Mouse (Mus musculus) bone marrow, adult 2 months (tissue): ENCODE measurements around the gene Med26. TPM values are rescaled to one million over a fixed set of nuclear protein-coding genes. Genes with fewer than 3 reads are reported as not detected.

Source experiments
- H3K27ac ChIP-seq: fragments of 200-500 bp; 2 replicates; pipeline ENCODE4 v1.5.1; 2012; ENCODE audit warnings: low read depth, mild to moderate bottlenecking, control low read depth, inconsistent platforms, low read length; ENCODE audit not compliant: control insufficient read depth, poor library complexity, insufficient read depth
- H3K4me1 ChIP-seq: fragments of 200-500 bp; 2 replicates; pipeline ENCODE4 v1.6.1; 2011; ENCODE audit warnings: low read length; ENCODE audit not compliant: control insufficient read depth, insufficient read depth
- H3K4me3 ChIP-seq: fragments of 200-500 bp; replicated peaks from 2 replicates; pipeline ENCODE3; 2011; ENCODE audit warnings: mild to moderate bottlenecking, low read depth, low read length, control low read depth; ENCODE audit not compliant: control insufficient read depth
- CTCF ChIP-seq: fragments of 200-500 bp; IDR thresholded peaks from 2 replicates; pipeline ENCODE4 v1.5.1; 2011; ENCODE audit warnings: low read length, control low read depth; ENCODE audit not compliant: control insufficient read depth, insufficient read depth
- POLR2A ChIP-seq: fragments of 200-500 bp; IDR thresholded peaks from 2 replicates; pipeline ENCODE4 v1.6.1; 2011; ENCODE audit warnings: low read depth, mild to moderate bottlenecking, control low read depth, low read length, borderline replicate concordance; ENCODE audit not compliant: control insufficient read depth
- WGBS: fragments of 180-500 bp; shearing (Covaris S2); methylation state at CpG from one replicate; pipeline ENCODE4 v1.1.7; 2018; 5-methylcytosine and 5-hydroxymethylcytosine counted together
- polyA plus RNA-seq: library from polyadenylated mRNA; stranded (reverse); fragments of >200 nt; gene quantifications from 2 replicates; pipeline ENCODE4 v1.2.4, GENCODE M21; 2011; ENCODE audit warnings: low replicate concordance; ENCODE audit not compliant: missing spikeins, insufficient read depth, insufficient read length

The Med26 gene
- polyA plus RNA-seq, 1 experiment: 8.0 TPM

DNA sequence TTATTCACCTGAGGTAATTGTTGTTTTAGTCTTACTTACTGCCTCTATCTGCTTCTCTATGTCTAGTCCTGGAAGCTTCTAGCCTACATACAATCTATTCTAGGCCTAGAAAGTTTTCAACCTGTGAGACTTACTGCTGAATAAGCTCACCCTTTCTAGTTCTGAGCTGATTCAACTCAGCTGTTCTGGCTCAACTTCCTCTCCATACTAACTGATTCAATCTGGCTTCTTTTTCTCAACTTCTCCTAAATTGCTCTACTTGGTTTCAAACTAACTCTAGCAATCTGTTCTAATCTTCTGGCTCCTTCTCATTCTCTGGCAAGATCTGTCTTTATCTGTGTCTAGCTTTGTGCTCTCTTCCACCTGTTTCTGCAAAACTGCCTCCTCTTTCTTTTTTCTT lies 26.2 kb downstream of the Med26 start:
- Histone ChIP-seq H3K27ac (no peak overlapping the region), H3K4me3 (no peak overlapping the region), H3K4me1 (no peaks in the 10 kb centered on the region)
- TF ChIP-seq CTCF (no peak), POLR2A (no peak)

- WGBS: 86% methylated on average over 7 of the region's 7 CpGs
- Histone ChIP-seq H3K4me1 (no peaks in the 10 kb centered on the region), H3K4me3 (no peak overlapping the region), H3K27ac (no peak overlapping the region)
- no peak for TF ChIP-seq CTCF
- TF ChIP-seq POLR2A: no peak
Measured at GRCm38 (mm10) chr8:72517421-72517988, 30.6 kb downstream of the Med26 start.

- no peaks in the 10 kb centered on the region for H3K4me1 ChIP-seq
- TF ChIP-seq CTCF (no peak), POLR2A (no peak)
Measured at GRCm38 (mm10) chr8:72513158-72513557, 34.9 kb downstream of the Med26 start.

DNA sequence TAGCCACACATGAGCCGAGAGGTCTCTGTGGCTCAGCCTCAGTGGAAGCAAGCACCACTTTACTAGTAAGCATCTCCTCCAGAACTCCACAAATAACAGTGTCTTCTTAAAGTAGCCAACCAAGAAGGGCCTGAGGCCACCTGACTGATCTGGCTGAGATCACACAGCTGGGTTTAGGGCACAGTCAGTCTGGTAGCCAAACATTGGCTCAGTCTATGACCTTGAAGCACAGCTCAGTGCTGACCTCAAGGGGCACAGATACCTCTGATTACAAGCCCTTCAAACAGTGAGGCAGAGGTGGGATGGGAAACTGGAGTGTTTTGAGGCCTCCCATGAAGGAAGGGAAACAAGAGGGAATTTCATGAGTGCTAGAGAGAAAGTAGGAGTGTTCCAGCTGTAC lies 35.4 kb downstream of the Med26 start:
- no peak overlapping the region for H3K27ac ChIP-seq
- no peak overlapping the region for H3K4me3 ChIP-seq
- no peaks in the 10 kb centered on the region for H3K4me1 ChIP-seq
- WGBS: 93% methylated on average over 1 of the region's 1 CpGs
- no peak for TF ChIP-seq POLR2A
- no peak for TF ChIP-seq CTCF

More at GRCm38 (mm10) chr8:72513158-72513557, 34.9 kb downstream of the Med26 start:
- H3K4me3 ChIP-seq: no peak overlapping the region
- WGBS: 91% methylated on average over 1 of the region's 1 CpGs
- no peak overlapping the region for H3K27ac ChIP-seq

DNA sequence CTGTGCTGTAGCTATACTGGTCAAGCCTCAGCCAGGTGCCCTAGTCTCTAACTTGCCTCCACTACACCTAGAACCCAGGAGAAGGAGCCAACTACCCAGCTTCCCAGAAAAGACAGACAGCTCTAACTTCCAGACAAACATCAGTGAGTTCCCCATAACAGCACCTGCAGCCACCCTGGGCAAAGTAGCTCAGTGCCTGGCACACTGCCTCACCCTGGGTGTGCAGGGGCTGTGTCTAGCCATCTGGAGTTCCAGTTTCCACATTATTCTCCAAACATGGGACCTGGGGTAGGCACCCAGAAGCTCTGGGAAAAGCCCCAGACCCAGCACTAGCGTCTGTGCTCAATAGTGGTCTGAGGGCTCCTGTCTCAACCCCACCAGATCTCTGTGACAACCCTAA lies 40.6 kb downstream of the Med26 start:
- TF ChIP-seq CTCF (no peak), POLR2A (no peak)
- Histone ChIP-seq H3K4me1 (peaks cover 2% of the 10 kb centered on the region; the same call in 1 of the 2 replicates), H3K4me3 (no peak overlapping the region), H3K27ac (no peak overlapping the region)
- WGBS: 94% methylated on average over 1 of the region's 1 CpGs

- Histone ChIP-seq H3K4me1 (peaks cover 2% of the 10 kb centered on the region; the same call in 1 of the 2 replicates), H3K4me3 (no peak overlapping the region), H3K27ac (no peak overlapping the region)
- no peak for TF ChIP-seq POLR2A
- TF ChIP-seq CTCF: no peak
Measured at GRCm38 (mm10) chr8:72504637-72505314, 43.3 kb downstream of the Med26 start.

- H3K4me3 ChIP-seq: no peak overlapping the region
- TF ChIP-seq POLR2A (no peak), CTCF (no peak)
- no peak overlapping the region for H3K27ac ChIP-seq
- H3K4me1 ChIP-seq: peaks cover 2% of the 10 kb centered on the region; the same call in 1 of the 2 replicates
Measured at GRCm38 (mm10) chr8:72504137-72504536, 43.9 kb downstream of the Med26 start.

- H3K4me1 ChIP-seq: peaks cover 2% of the 10 kb centered on the region; the same call in 1 of the 2 replicates
- TF ChIP-seq CTCF (no peak), POLR2A (no peak)
- WGBS: 97% methylated on average over 1 of the region's 1 CpGs
Measured at GRCm38 (mm10) chr8:72500521-72500931, 47.5 kb downstream of the Med26 start.

More at GRCm38 (mm10) chr8:72500521-72500931, 47.5 kb downstream of the Med26 start:
- H3K27ac ChIP-seq: no peak overlapping the region
- H3K4me3 ChIP-seq: no peak overlapping the region
